Mouse (Mus musculus) myocyte (in vitro differentiated cells): ENCODE measurements around the gene Trim9.

Source experiments
- MAX ChIP-seq: IDR thresholded peaks from one replicate; pipeline ENCODE4 v1.6.1; 2011; ENCODE audit warnings: low read depth, mild to moderate bottlenecking, control low read depth
- MYOD1 ChIP-seq, 3 experiments: IDR thresholded peaks; one replicate each; pipeline ENCODE4 v1.6.1; 2011; ENCODE audit warnings: control low read depth in 2 of 3, low read depth in 2 of 3, mild to moderate bottlenecking in 2 of 3, moderate library complexity in 1 of 3; ENCODE audit not compliant: insufficient read length in 2 of 3, control insufficient read depth in 1 of 3
- POLR2A ChIP-seq: IDR thresholded peaks from one replicate; pipeline ENCODE4 v1.6.1; 2011; ENCODE audit warnings: low read depth, mild to moderate bottlenecking, control low read depth, moderate library complexity; ENCODE audit not compliant: insufficient read length
- POLR2AphosphoS2 ChIP-seq: IDR thresholded peaks from one replicate; pipeline ENCODE4 v1.6.1; 2011; ENCODE audit warnings: low read depth, control low read depth; ENCODE audit not compliant: insufficient read length

- TF ChIP-seq POLR2A: no peak
- no peak for TF ChIP-seq MYOD1 (IDR thresholded peaks at IDR 0.05; ENCODE audit: control insufficient read depth in 1 of 3, insufficient read length in 2 of 3, low read depth in 2 of 3)
- no peak for TF ChIP-seq POLR2AphosphoS2
- TF ChIP-seq MAX: no peak
Measured at GRCm38 (mm10) chr12:70283116-70283731, 64.2 kb downstream of the Trim9 start.
